ENCODE assay signal across 7 mouse cellular contexts in genomic region chr9:22098993-22099696, GRCm38 (mm10). TPM values are rescaled to one million over a fixed set of nuclear protein-coding genes. Genes with fewer than 3 reads are reported as not detected.
DNase-seq lines count a peak whose midpoint lies in the region; ATAC-seq and TF ChIP-seq lines count a peak whose summit lies in the region.

Cnn1 (plus strand) TSS chr9:22099216.

- no peak for TF ChIP-seq CTCF in small intestine, adult 2 months (IDR thresholded peaks at IDR 0.05; ENCODE audit: extremely low read depth, insufficient read length, insufficient replicate concordance, low read depth, low read length)

- no peaks in the 10 kb centered on the region for H3K36me3 ChIP-seq in neural tube, embryonic 13.5 days
- H3K36me3 ChIP-seq in neural tube, embryonic 15.5 days = no peaks in the 10 kb centered on the region
- H3K36me3 ChIP-seq in embryonic facial prominence, embryonic 11.5 days (replicated peaks; ENCODE audit: control insufficient read depth, insufficient read depth, low read depth, low read length) = no peaks in the 10 kb centered on the region
- no peaks in the 10 kb centered on the region; the same call in 1 of the 2 replicates for H3K36me3 ChIP-seq in intestine, embryonic 14.5 days (ENCODE audit: control insufficient read depth, insufficient read depth, low read length)
- no peaks in the 10 kb centered on the region for H3K36me3 ChIP-seq in small intestine, adult 2 months (ENCODE audit: control insufficient read depth, insufficient read depth, low read length)

- WGBS in neural tube, embryonic 13.5 days = 11% methylated on average over 14 of the region's 14 CpGs
- WGBS in neural tube, embryonic 15.5 days = 5% methylated on average over 14 of the region's 14 CpGs
- 7% methylated on average over 14 of the region's 14 CpGs for WGBS in embryonic facial prominence, embryonic 11.5 days
- 6% methylated on average over 14 of the region's 14 CpGs for WGBS in intestine, embryonic 14.5 days
- WGBS in small intestine, adult 2 months = 6% methylated on average over 14 of the region's 14 CpGs

- H3K9me3 ChIP-seq in neural tube, embryonic 13.5 days = no peaks in the 10 kb centered on the region
- no peaks in the 10 kb centered on the region for H3K9me3 ChIP-seq in neural tube, embryonic 15.5 days (replicated peaks)
- H3K9me3 ChIP-seq in embryonic facial prominence, embryonic 11.5 days (replicated peaks; ENCODE audit: control insufficient read depth, low read length) = no peaks in the 10 kb centered on the region
- H3K9me3 ChIP-seq in intestine, embryonic 14.5 days (ENCODE audit: control insufficient read depth, low read length) = no peaks in the 10 kb centered on the region

- H3K4me3 ChIP-seq in neural tube, embryonic 13.5 days = no peak within 1 kb of the TSS
- H3K4me3 ChIP-seq in neural tube, embryonic 15.5 days (replicated peaks) = no peak within 1 kb of the TSS
- 0 out of 2 replicates have a peak within 1 kb of the TSS, but pooled peaks have one; percentile 5 for H3K4me3 ChIP-seq in embryonic facial prominence, embryonic 11.5 days (ENCODE audit: low read depth, low read length)
- peak within 1 kb of the TSS; percentile 29 for H3K4me3 ChIP-seq in intestine, embryonic 14.5 days (ENCODE audit: low read depth, low read length)
- H3K4me3 ChIP-seq in small intestine, adult 2 months (ENCODE audit: low read depth, low read length) = peak within 1 kb of the TSS; percentile 46

- peaks cover 6% of the 10 kb centered on the region for H3K4me1 ChIP-seq in neural tube, embryonic 13.5 days (replicated peaks)
- H3K4me1 ChIP-seq in neural tube, embryonic 15.5 days = peaks cover 13% of the 10 kb centered on the region
- H3K4me1 ChIP-seq in embryonic facial prominence, embryonic 11.5 days (ENCODE audit: control insufficient read depth, insufficient read depth, low read length) = no peaks in the 10 kb centered on the region
- peaks cover 8% of the 10 kb centered on the region; the same call in 1 of the 2 replicates for H3K4me1 ChIP-seq in intestine, embryonic 14.5 days (replicated peaks; ENCODE audit: control insufficient read depth, insufficient read depth, low read length)
- H3K4me1 ChIP-seq in small intestine, adult 2 months (ENCODE audit: control insufficient read depth, insufficient read depth, insufficient read length, low read length) = peaks cover 6% of the 10 kb centered on the region

- 0 out of 2 replicates have a peak within 1 kb of the TSS, but pooled peaks have one; percentile 2 for H3K9ac ChIP-seq in neural tube, embryonic 13.5 days
- no peak within 1 kb of the TSS for H3K9ac ChIP-seq in neural tube, embryonic 15.5 days (replicated peaks)
- H3K9ac ChIP-seq in embryonic facial prominence, embryonic 11.5 days (replicated peaks; ENCODE audit: low read length) = no peak within 1 kb of the TSS
- peak within 1 kb of the TSS; percentile 40 for H3K9ac ChIP-seq in intestine, embryonic 14.5 days (ENCODE audit: low read length)

- peaks cover 52% of the 10 kb centered on the region for H3K27me3 ChIP-seq in neural tube, embryonic 13.5 days
- peaks cover 48% of the 10 kb centered on the region for H3K27me3 ChIP-seq in neural tube, embryonic 15.5 days (replicated peaks)
- peaks cover 12% of the 10 kb centered on the region for H3K27me3 ChIP-seq in embryonic facial prominence, embryonic 11.5 days (ENCODE audit: control insufficient read depth, insufficient read depth, low read length)
- H3K27me3 ChIP-seq in intestine, embryonic 14.5 days (replicated peaks; ENCODE audit: control insufficient read depth, insufficient read depth, low read length) = peaks cover 20% of the 10 kb centered on the region
- peaks cover 24% of the 10 kb centered on the region for H3K27me3 ChIP-seq in small intestine, adult 2 months (ENCODE audit: control insufficient read depth, insufficient read depth, low read length)

- peak; percentile 13 for DNase-seq in embryonic facial prominence, embryonic 11.5 days (ENCODE audit: low spot score)
- no peak for DNase-seq in intestine, embryonic 14.5 days (ENCODE audit: low spot score)
- DNase-seq in spleen, adult 18-20 months = no peak

- H3K27ac ChIP-seq in neural tube, embryonic 13.5 days (replicated peaks) = no peak within 1 kb of the TSS
- H3K27ac ChIP-seq in neural tube, embryonic 15.5 days (replicated peaks) = no peak within 1 kb of the TSS
- no peak within 1 kb of the TSS for H3K27ac ChIP-seq in embryonic facial prominence, embryonic 11.5 days (replicated peaks; ENCODE audit: low read depth, low read length)
- H3K27ac ChIP-seq in intestine, embryonic 14.5 days (ENCODE audit: low read depth) = peak within 1 kb of the TSS; percentile 77
- H3K27ac ChIP-seq in small intestine, adult 2 months (ENCODE audit: insufficient read depth, low read depth, low read length) = peak within 1 kb of the TSS; percentile 60

- H3K4me2 ChIP-seq in neural tube, embryonic 13.5 days = no peak within 1 kb of the TSS
- H3K4me2 ChIP-seq in neural tube, embryonic 15.5 days = no peak within 1 kb of the TSS; the same call in 1 of the 2 replicates
- H3K4me2 ChIP-seq in embryonic facial prominence, embryonic 11.5 days (ENCODE audit: low read depth, low read length) = no peak within 1 kb of the TSS
- peak within 1 kb of the TSS; percentile 33 for H3K4me2 ChIP-seq in intestine, embryonic 14.5 days (ENCODE audit: low read length)

- peak; percentile 53; the same call in 1 of the 2 replicates for TF ChIP-seq POLR2A in small intestine, adult 2 months (IDR thresholded peaks at IDR 0.05; ENCODE audit: low read depth, low read length)

- no peak for ATAC-seq in neural tube, embryonic 13.5 days (ENCODE audit: low read depth)
- ATAC-seq in neural tube, embryonic 15.5 days (ENCODE audit: low FRiP score) = no peak
- ATAC-seq in embryonic facial prominence, embryonic 11.5 days (replicated peaks; ENCODE audit: insufficient number of reproducible peaks, low FRiP score, low TSS enrichment, low read depth) = no peak
- 0 out of 2 replicates have a peak, but pooled peaks have one; percentile 16 for ATAC-seq in intestine, embryonic 14.5 days (replicated peaks; ENCODE audit: low FRiP score, low TSS enrichment, low read depth)
- ATAC-seq in activated CD4-positive, CD25-positive, alpha-beta regulatory T cell, adult 4 months = no peak

RNA-seq across cellular contexts. Expression of gene Cnn1, which starts in this region (rescaled TPM):
- 2.6 and 2.9 TPM in 2 replicates for polyA plus RNA-seq in neural tube, embryonic 13.5 days (2015; fragmentation: Nextera tagmentation; extraction: Ambion mirVana)
- 0.84 and 34.2 TPM in 2 replicates for polyA plus RNA-seq in neural tube, embryonic 15.5 days (2015; fragmentation: Nextera tagmentation; extraction: Ambion mirVana)
- 1.4 and 4.0 TPM in 2 replicates for polyA plus RNA-seq in embryonic facial prominence, embryonic 11.5 days (2014; fragmentation: Nextera tagmentation; extraction: Ambion mirVana)
- polyA plus RNA-seq in intestine, embryonic 14.5 days (2014; fragmentation: Nextera tagmentation; extraction: Ambion mirVana) = 322 and 380 TPM in 2 replicates
- polyA plus RNA-seq in small intestine, adult 2 months (2012; rRNA removed) = 166 and 227 TPM in 2 replicates
- polyA plus RNA-seq in activated CD4-positive, CD25-positive, alpha-beta regulatory T cell, adult 4 months (2017; shearing (Covaris generic)) = not detected

Comparison
In these comparisons a context has a peak if more than half of its experiments do, and no peak if none do; other contexts are left out.
1. H3K9ac ChIP-seq: peak in neural tube, embryonic 13.5 days (single experiment) and intestine, embryonic 14.5 days (single experiment); none in neural tube, embryonic 15.5 days (single experiment) and embryonic facial prominence, embryonic 11.5 days (single experiment).
2. H3K27ac ChIP-seq: peak in intestine, embryonic 14.5 days (single experiment) and small intestine, adult 2 months (single experiment); none in neural tube, embryonic 13.5 days (single experiment), neural tube, embryonic 15.5 days (single experiment) and embryonic facial prominence, embryonic 11.5 days (single experiment).
3. H3K4me3 ChIP-seq: peak in embryonic facial prominence, embryonic 11.5 days (single experiment), intestine, embryonic 14.5 days (single experiment) and small intestine, adult 2 months (single experiment); none in neural tube, embryonic 13.5 days (single experiment) and neural tube, embryonic 15.5 days (single experiment).